Mouse (Mus musculus): Measurements from ENCODE around the gene Lbhd1. TPM values are rescaled to one million over a fixed set of nuclear protein-coding genes. Genes with fewer than 3 reads are reported as not detected.
A peak's percentile ranks its signal among the peaks of the same experiment; 100 is the strongest.
"Not testable (repeated sequence)": the region's sequence is repeated elsewhere in the genome, so short reads cannot be mapped to it uniquely, and the experiment has no call there.

Gene Lbhd1
- 1 to 10 TPM; 3.9 to 6.1 TPM for total RNA-seq (2021)
- long read RNA-seq, experiment 1, result 0 reads
- long read RNA-seq, experiment 2, partial matches to known transcripts, result 0 of 2 reads
- long read RNA-seq, experiment 2, other reads (novel, unspliced or antisense), result 2 of 2 reads

DNA sequence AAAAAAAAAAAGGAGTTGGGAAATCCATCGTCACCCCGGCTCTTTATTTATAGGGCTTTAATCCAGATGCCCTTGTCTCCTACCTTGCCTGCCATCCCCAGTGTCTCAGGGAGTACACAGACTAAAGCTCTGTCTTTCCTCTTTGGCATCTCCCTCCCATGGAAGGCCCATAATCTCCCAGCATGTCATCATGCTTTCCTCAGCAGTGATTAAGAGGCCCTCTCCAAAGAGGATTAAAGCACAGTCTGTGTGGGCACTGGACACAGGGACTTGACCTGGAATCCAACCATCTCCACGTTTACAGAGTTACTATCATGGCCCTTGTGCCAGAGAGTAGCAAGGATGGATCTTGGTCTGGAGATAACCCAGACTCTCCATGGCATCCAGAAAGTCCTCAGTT, at the start of gene Lbhd1, which contains the start of gene Gm49403:
Gene Lbhd1, plus strand, starts transcription at position 117 of the 400 bp plus-strand sequence.
Gene Gm49403, plus strand, starts transcription at position 315 of the 400 bp plus-strand sequence.
- intact Hi-C loops (cut with DNase I), result no loop called here

GRCm38 (mm10) chr19:8836327-8836726, 47.2 kb upstream of the Lbhd1 start:
- DNase-seq; intact Hi-C loops (cut with DNase I): not testable (repeated sequence)

More for the DNA sequence above, at the start of gene Lbhd1, which contains the start of gene Gm49403:
- DNase-seq, result no peak

GRCm38 (mm10) chr19:8837251-8837791, 46.2 kb upstream of the Lbhd1 start, which contains the start of gene Bscl2:
Gene Bscl2 (plus strand): TSS chr19:8837467.
- peak; percentile 78 to 84 for DNase-seq
- intact Hi-C loops (cut with DNase I), result no loop called here

GRCm38 (mm10) chr19:8838041-8838730, 45.3 kb upstream of the Lbhd1 start:
- peak; percentile 24 to 45 for DNase-seq
- intact Hi-C loops (cut with DNase I), result no loop called here

DNA sequence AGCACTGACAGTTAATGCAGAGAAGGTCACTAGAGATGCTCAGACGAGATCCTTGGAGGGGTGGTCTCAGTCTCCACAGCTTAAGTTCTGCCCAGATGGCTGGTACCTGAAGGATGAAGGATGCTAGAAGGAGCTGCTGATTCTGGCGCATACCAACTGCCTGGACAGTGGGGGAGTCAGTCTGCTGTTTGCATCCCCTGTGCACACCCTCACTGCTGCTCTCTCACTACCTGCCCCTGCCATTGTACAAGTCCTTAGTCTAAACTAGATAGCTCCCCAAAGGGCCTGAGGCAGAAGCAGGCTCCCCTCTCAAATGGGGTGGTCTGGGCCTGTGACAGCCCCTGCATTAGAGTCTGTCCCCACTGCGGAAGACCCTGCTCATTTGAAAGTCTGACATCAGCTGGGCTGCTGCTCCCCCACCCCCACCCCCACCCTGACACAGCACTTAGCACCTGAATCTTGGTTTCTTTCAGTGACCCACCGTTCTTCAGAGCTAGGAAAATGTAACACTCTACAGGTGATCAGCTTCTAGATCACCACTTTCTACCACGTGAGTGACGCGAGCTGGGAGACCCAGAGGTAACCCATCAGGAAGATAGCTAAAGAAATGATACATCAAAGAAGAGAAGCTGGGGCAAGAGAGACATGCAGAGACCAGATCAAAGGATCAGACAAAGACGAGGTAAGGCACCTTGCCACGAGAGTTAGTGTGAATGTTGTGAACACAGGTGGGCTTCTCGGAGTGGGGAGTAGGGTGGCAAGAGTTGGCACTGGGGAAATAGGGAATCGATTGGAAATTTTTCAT, 44.2 kb upstream of the Lbhd1 start, which contains the start of gene Gng3:
Gene Gng3, minus strand, starts transcription at position 92 of the 805 bp plus-strand sequence.
- intact Hi-C loops (cut with DNase I), result no loop called here
- no peak for DNase-seq

GRCm38 (mm10) chr19:8839908-8840791, 43.4 kb upstream of the Lbhd1 start:
- DNase-seq, result peak; percentile 70 to 79
- intact Hi-C loops (cut with DNase I), result loop anchor here (5.0 kb wide), 2 partner anchors 47 to 127 kb away; partner anchors contain the start of genes 1810009A15Rik, Eef1g and Gm49416

DNA sequence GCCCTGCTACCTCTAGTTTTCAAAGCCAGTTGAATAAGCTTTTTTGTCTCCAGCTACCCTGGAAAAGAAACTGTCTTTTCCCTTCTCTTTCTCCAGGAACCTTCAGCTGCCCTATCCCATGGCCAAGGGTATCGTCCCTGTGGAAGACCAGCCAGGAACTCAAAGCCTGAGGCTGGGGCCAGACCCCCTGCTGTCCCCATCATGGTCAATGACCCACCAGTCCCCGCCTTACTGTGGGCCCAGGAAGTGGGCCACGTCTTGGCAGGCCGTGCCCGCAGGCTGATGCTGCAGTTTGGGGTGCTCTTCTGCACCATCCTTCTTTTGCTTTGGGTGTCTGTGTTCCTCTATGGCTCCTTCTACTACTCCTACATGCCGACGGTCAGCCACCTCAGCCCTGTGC, 42.5 kb upstream of the Lbhd1 start:
- no peak for DNase-seq
- intact Hi-C loops (cut with DNase I), result loop anchor here (5.0 kb wide), 2 partner anchors 46 to 126 kb away; partner anchors contain the start of genes 1810009A15Rik, Eef1g and Gm49416

- intact Hi-C loops (cut with DNase I), result loop anchor here (5.0 kb wide), 2 partner anchors 44 to 124 kb away; partner anchors contain the start of genes 1810009A15Rik, Eef1g and Gm49416
- DNase-seq, result no peak
Observed at GRCm38 (mm10) chr19:8842961-8843360, 40.6 kb upstream of the Lbhd1 start.

DNA sequence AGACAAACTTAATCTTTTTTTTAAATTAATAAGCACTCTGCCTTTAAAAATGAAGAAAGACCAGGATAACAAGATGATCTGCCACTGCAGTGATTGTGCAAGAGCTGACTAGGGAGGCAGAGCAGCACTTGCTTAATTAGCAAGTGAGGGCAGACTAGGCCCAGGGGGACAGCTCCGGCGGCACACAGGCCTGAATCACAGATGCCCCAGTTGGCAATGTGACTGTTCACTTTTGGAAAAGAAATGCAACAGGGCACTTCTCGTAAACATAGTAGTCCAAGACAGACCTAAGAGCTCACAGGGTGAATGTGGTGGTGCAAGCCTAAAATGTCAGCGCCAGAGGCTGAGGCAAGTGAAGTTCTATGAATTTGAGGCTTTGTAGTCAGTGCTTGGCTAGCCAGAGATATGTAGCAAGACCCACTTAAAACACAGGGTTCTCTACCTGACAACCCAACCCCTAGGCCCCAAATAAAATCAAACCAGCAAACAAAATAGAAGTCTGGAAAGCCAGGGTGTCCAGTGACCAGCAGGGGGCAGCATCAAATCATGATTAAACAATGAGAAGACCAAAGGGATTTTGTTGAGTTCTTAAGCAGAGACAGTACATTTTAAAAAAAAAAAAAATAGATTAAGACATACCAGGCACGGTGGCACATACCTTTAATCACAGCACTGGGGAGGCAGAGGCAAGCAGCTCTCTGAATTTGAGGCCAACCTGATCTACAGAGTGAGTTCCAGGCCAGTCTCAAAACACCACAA, 39.0 kb upstream of the Lbhd1 start:
- peak; percentile 79 to 88 for DNase-seq
- intact Hi-C loops (cut with DNase I), result loop anchor here (5.0 kb wide), 2 partner anchors 43 to 123 kb away; partner anchors contain the start of genes 1810009A15Rik, Eef1g and Gm49416

DNA sequence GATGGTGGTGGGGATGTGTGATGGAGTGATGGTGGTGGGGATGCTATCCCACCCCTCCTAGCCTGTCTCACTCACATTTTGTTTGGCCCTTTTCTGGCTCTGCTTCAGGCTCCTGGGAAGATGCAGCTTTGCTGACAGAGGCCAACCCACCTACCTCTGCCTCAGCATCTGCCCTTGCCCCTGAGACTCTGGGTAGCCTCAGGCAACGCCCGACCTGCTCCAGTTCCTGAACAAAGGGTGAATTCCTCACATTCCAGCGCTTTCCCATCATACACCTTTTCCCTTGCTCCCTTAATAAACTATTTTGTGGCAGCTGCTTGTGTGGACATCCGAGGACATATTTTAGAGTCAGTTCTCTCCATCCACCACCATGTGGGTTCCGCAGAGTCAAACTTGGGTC, 35.2 kb upstream of the Lbhd1 start:
- intact Hi-C loops (cut with DNase I), result no loop called here
- DNase-seq, result no peak

DNA sequence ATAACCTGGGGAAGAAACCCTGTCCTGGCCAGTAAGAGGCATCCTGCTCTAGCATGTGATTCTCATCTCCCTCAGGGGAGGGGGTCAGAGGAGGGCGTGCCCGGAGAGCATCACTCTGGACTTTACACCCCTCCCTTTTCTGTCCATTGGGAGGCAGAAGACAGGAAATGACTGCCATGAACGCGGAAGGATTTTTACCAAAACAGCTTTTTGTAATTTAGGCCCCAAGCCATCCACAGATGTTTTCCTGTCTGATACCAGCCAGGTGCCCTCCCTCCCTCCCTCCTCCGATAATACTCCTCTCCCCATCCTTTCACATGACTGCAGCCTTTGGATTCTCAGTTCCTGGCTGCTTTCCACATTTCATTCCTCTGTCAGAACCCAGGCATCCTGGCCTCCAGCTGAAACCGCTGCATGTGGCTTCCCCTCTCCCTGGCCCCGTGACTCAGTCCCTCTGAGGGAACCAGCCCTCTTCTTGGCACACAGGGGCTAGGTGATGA, 33.1 kb upstream of the Lbhd1 start, which contains the start of gene Lrrn4cl:
Gene Lrrn4cl, plus strand, starts transcription at position 367 of the 500 bp plus-strand sequence.
- intact Hi-C loops (cut with DNase I), result no loop called here
- peak; percentile 25 to 57 for DNase-seq

- DNase-seq, result no peak
- intact Hi-C loops (cut with DNase I), result no loop called here
Observed at GRCm38 (mm10) chr19:8851639-8852038, 31.9 kb upstream of the Lbhd1 start.

- DNase-seq, result peak in 1 of 2 experiments; percentile 13
- intact Hi-C loops (cut with DNase I), result no loop called here
Observed at GRCm38 (mm10) chr19:8852236-8852928, 31.1 kb upstream of the Lbhd1 start.

- intact Hi-C loops (cut with DNase I), result no loop called here
- DNase-seq, result no peak
Observed at GRCm38 (mm10) chr19:8853117-8853516, 30.4 kb upstream of the Lbhd1 start.

GRCm38 (mm10) chr19:8857689-8858088, 25.8 kb upstream of the Lbhd1 start:
- DNase-seq, result peak; percentile 47 to 71
- intact Hi-C loops (cut with DNase I), result loop anchor here (2.0 to 5.0 kb wide), 2 partner anchors 120 to 253 kb away; no protein-coding TSS in a partner anchor

GRCm38 (mm10) chr19:8859018-8859417, 24.5 kb upstream of the Lbhd1 start:
- DNase-seq, result peak in 1 of 2 experiments; percentile 23

DNA sequence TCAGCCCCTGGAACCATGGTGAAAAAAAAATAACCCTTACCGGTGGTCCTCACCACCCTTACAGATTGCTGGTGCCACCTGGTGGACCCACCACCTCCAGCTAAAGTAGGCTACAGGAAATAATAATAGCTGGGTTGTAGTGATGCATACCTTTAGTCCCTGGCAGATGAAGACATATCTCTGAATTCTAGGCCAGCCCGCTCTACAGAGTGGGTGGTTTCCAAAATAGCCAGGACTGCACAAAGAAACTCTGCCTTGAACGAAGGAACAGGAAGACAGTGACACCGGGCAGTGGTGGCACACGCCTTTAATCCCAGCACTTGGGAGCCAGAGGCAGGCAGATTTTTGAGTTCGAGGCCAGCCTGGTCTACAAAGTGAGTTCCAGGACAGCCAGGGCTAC, 19.3 kb upstream of the Lbhd1 start:
- no peak for DNase-seq
- intact Hi-C loops (cut with DNase I), result no loop called here

More at GRCm38 (mm10) chr19:8859018-8859417, 24.5 kb upstream of the Lbhd1 start:
- intact Hi-C loops (cut with DNase I), result loop anchor here (5.0 kb wide), 1 partner anchor 118 kb away; no protein-coding TSS in a partner anchor

Data from heart, postnatal 14 days (tissue).